Mouse (Mus musculus): ENCODE results near the gene Larp7.

The Larp7 gene

GRCm38 (mm10) chr3:127552973-127553719 lies at the start of gene Larp7, which contains the start of gene Zgrf1:
Gene Larp7, minus strand, starts transcription at chr3:127553349.
Gene Zgrf1, plus strand, starts transcription at chr3:127553489.
- peak; percentile 95 for DNase-seq (ENCODE audit: extremely low spot score, low read depth, low spot score)

GRCm38 (mm10) chr3:127597136-127597535 lies 44.0 kb upstream of the Larp7 start:
- no peak for DNase-seq (ENCODE audit: extremely low spot score, low read depth, low spot score)

GRCm38 (mm10) chr3:127572557-127572956 lies 19.4 kb upstream of the Larp7 start:
- DNase-seq (ENCODE audit: extremely low spot score, low read depth, low spot score) = no peak

GRCm38 (mm10) chr3:127565129-127565528 lies 12.0 kb upstream of the Larp7 start:
- DNase-seq (ENCODE audit: extremely low spot score, low read depth, low spot score) = no peak

GRCm38 (mm10) chr3:127562974-127563373 lies 9.8 kb upstream of the Larp7 start:
- DNase-seq (ENCODE audit: extremely low spot score, low read depth, low spot score) = no peak

- no peak for DNase-seq (ENCODE audit: extremely low spot score, low read depth, low spot score)
These were observed 5.1 kb upstream of the Larp7 start for GRCm38 (mm10) chr3:127558201-127558600.

- DNase-seq (ENCODE audit: extremely low spot score, low read depth, low spot score) = no peak
These were observed 1.6 kb upstream of the Larp7 start for GRCm38 (mm10) chr3:127554723-127555122.

GRCm38 (mm10) chr3:127553720-127554043 lies 533 bp upstream of the Larp7 start:
- no peak for DNase-seq (ENCODE audit: extremely low spot score, low read depth, low spot score)

GRCm38 (mm10) chr3:127552434-127552972 lies 646 bp downstream of the Larp7 start:
- no peak for DNase-seq (ENCODE audit: extremely low spot score, low read depth, low spot score)

- DNase-seq (ENCODE audit: extremely low spot score, low read depth, low spot score) = no peak
These were observed 5.3 kb downstream of the Larp7 start for GRCm38 (mm10) chr3:127547882-127548281.

GRCm38 (mm10) chr3:127544610-127545121 lies 8.5 kb downstream of the Larp7 start:
- DNase-seq (ENCODE audit: extremely low spot score, low read depth, low spot score) = no peak

GRCm38 (mm10) chr3:127543976-127544375 lies 9.2 kb downstream of the Larp7 start:
- no peak for DNase-seq (ENCODE audit: extremely low spot score, low read depth, low spot score)

GRCm38 (mm10) chr3:127539193-127539592 lies 14.0 kb downstream of the Larp7 start:
- DNase-seq (ENCODE audit: extremely low spot score, low read depth, low spot score) = no peak

GRCm38 (mm10) chr3:127530293-127530692 lies 22.9 kb downstream of the Larp7 start:
- DNase-seq (ENCODE audit: extremely low spot score, low read depth, low spot score) = no peak

GRCm38 (mm10) chr3:127529824-127530223 lies 23.3 kb downstream of the Larp7 start:
- no peak for DNase-seq (ENCODE audit: extremely low spot score, low read depth, low spot score)

GRCm38 (mm10) chr3:127529210-127529609 lies 23.9 kb downstream of the Larp7 start:
- no peak for DNase-seq (ENCODE audit: extremely low spot score, low read depth, low spot score)

- DNase-seq (ENCODE audit: extremely low spot score, low read depth, low spot score) = no peak
These were observed 25.6 kb downstream of the Larp7 start for GRCm38 (mm10) chr3:127527465-127528034.

GRCm38 (mm10) chr3:127525188-127525819 lies 27.8 kb downstream of the Larp7 start:
- no peak for DNase-seq (ENCODE audit: extremely low spot score, low read depth, low spot score)

- DNase-seq (ENCODE audit: extremely low spot score, low read depth, low spot score) = no peak
These were observed 32.0 kb downstream of the Larp7 start for GRCm38 (mm10) chr3:127521156-127521555.

GRCm38 (mm10) chr3:127520300-127520699 lies 32.8 kb downstream of the Larp7 start:
- no peak for DNase-seq (ENCODE audit: extremely low spot score, low read depth, low spot score)

- no peak for DNase-seq (ENCODE audit: extremely low spot score, low read depth, low spot score)
These were observed 37.9 kb downstream of the Larp7 start for GRCm38 (mm10) chr3:127515251-127515650.

- DNase-seq (ENCODE audit: extremely low spot score, low read depth, low spot score) = no peak
These were observed 39.5 kb downstream of the Larp7 start for GRCm38 (mm10) chr3:127513699-127514098.

Data from hindlimb bud, embryonic 11.5 days (tissue).